Mouse (Mus musculus): ENCODE measurements around the gene Emx1. TPM values are rescaled to one million over a fixed set of nuclear protein-coding genes. Genes with fewer than 3 reads are reported as not detected.

Gene Emx1
- total RNA-seq, 2 experiments from 2014 or later: not detected

DNA sequence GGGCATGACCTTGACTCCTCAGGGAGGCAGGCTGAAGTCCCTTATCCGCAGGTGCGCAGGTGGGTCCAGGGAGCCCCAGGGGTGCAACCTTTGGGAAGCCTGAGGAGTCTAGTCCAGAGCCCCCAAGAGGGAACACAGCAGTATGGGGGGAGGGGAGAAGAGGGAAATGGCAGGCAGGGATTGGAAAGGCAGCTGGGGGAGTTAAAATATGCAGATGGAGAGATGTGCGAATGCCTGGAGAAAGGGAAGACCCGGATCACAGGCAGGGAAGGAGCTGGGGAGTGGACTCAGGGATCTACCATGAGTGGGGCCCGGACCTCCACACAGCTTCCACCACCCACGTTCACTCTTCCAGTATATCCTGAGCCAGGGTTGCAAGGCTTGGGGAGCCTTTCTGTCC lies 44.2 kb downstream of the Emx1 start:
- DNase-seq: no peak

DNA sequence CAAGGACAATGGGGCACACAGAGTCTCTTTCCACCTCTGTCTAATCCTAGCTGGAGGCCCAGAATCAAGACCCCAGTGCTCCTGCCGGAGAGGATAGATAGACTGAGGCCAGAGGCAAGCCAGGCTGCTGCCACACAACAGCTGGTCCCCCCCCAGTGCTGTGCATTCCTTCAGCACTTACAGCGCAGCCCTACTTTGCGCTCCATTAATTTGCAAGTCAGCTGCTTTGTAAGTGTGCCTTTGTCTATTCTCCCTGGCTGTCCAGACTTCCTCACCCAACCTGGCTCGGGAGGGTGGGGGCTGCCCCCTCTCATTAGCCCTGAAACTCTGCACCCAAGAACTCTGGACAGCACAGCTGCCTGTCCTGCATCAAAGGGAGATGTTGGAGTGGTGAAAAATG lies 44.8 kb downstream of the Emx1 start:
- no peak for DNase-seq

DNA sequence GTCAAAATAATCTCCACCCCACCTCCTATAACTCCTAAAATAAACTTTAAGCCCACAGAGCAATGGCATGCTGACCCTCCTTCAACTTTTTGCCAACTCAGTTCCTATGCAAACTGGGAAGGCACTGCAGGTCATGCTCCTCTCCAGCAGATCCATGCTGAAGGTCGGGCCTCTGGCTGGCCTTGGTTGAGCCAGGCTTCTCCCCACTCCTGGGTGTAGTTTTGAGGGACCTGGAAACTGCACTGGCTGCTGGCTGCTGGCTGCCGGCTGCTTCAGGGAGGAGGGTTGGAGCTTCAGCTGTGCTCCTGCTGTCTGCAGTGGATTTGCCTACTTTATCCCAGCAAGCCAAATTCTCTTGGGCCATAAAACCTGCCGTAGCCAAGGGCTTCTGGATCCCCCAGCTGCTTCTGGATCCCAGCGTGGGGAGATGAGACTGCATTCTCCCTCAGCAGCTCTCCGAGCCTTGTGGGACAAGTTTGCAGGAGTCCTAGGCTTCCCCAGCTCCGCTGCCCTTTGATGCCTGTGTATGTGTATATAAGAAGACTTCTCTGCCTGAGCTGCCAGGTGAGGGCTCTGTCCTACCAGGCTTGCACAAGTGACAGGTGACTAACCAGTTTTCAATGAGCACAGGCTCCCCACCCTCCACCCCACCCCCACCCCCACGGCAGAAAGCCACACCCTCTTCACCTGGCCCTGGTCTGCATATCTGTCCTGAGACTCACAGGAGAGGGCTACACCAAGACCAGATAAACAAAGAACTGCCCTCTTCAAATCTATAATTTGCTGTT lies 45.8 kb downstream of the Emx1 start:
- no peak for DNase-seq

DNA sequence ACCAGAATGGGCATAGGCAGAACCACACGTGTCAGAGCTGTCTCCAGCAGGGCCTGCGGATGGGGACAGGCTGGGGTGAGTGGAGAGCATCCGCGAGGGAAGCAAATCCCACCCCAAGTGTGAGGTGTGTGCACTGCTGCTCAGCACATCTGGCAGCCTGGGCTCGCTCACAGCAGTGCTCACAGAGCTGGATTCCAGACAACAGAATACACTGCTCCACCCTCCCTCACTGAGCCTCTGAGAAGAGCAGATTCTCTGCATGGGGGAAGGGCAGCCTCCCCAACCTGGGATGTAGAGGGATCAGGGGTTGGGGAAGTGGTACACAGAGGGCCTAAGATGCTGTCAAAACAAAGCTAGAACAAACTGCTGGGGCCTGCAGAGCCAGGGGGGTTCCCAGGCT lies 47.6 kb downstream of the Emx1 start:
- DNase-seq: no peak

DNA sequence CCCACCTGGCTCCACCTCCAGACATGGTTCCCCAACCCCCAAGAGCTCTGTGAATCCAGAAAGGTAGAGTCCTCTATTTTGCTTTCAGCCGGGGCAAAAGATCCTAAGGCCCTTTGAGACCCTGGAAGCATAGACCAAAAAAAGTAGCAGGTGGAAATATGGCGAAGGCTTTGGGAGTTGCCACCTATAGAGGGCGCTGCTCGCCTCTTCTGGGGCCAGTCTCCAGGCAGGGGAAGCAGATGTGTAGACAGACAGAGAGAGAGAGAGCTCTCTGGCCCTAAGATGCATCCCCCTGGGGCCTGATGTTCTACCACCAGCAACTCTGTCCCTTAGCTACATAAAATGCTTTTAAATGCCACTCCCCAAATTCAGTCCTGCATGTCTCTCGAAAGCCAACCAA lies 49.8 kb downstream of the Emx1 start:
- DNase-seq: peak; percentile 33

DNA sequence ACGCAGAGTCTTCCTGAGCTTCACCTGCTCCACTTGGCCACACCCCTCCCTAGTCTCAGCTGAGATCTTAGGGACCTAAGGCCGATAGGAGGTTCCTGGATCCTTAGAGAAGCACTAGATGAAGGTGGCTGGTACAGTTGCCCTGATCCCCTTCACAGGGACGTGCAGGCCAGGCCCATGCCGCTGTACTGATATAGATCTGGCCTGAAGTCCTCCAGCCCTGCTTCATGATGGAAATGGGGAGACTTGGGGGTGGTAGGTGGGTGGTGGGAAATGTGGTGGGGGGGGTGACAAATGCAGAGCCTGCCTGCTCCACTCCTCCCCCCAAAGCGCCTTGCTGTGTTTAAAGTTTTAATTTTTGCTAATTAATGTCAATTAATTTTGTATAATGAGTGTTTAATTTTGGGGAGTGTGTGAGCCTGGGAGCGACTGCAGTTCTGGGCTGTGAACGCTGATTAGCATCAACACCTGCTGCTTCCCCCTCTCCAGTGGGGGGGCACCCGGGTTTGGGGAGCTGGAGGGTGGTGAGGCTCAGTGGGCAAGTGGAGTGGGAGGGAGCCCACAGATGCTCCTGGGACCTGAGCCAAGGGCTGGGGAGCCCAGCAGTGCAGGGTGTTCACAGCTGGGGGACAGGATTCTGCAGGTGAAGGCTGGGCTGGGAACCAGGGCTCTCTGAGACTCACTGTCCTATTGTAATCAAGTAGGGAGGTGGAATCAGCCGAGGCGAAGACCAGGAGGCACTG lies 50.5 kb downstream of the Emx1 start:
- no peak for DNase-seq

DNA sequence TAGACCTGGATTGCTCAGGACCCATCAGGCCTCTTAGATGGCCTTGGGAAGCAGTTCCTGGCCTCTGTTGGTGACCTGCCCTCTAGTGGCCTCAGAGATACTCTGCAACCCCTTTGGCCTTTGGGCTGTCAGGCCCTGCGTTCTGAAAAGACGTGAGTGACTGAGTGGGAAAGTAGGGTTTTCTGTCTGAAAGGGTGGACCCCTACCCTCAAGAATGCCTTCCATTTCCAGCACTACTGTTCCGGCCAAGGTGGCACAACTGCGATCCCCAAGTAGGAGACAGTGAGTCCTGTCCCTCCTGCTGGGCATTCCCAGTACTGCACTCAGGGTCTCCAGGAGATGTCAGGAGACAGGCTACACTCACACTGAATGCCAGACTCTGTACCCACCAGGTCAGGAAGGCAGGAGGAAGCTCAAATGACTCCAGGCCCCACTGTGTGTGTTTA lies 51.8 kb downstream of the Emx1 start:
- DNase-seq: peak; percentile 83

DNA sequence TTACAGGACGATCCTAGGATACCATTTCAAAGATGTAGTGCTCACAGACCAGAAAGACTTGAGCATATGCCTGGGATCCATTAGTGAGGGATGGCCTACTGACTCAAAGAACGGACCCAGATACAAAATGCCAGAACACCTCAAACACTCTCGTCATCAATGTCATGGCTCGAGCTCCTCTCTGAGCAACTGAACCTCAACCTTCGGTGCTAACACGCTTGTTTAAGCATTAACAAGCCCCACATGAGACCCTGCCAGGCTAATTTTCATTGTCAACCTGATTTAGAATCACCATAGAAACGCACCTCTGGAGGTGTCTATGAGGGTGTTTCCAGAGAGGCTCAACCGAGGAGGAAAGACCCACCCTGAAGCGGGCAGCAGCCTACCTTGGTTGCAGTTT lies 62.6 kb downstream of the Emx1 start:
- no peak for DNase-seq

DNA sequence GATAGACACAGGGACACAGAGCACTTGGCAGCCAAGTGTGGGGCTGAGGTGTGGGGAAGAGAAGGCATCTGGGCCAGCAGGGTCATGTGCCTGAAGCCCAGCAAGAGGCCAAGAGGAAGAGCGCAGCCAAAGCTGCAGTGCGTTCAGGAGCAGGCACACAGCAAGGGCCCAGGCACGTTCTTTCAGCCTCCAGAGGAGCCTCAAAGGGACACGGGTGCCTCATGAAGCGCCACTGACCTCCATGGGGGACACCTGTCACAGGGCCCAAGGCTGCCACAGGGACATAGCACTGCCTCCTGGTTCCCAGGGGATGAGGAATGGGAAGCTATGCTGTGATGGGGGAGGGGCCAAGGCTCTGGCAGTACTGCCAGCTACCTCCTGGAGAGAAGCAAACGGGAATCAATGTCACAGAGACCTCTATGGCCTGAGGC lies 63.6 kb downstream of the Emx1 start:
- no peak for DNase-seq

DNA sequence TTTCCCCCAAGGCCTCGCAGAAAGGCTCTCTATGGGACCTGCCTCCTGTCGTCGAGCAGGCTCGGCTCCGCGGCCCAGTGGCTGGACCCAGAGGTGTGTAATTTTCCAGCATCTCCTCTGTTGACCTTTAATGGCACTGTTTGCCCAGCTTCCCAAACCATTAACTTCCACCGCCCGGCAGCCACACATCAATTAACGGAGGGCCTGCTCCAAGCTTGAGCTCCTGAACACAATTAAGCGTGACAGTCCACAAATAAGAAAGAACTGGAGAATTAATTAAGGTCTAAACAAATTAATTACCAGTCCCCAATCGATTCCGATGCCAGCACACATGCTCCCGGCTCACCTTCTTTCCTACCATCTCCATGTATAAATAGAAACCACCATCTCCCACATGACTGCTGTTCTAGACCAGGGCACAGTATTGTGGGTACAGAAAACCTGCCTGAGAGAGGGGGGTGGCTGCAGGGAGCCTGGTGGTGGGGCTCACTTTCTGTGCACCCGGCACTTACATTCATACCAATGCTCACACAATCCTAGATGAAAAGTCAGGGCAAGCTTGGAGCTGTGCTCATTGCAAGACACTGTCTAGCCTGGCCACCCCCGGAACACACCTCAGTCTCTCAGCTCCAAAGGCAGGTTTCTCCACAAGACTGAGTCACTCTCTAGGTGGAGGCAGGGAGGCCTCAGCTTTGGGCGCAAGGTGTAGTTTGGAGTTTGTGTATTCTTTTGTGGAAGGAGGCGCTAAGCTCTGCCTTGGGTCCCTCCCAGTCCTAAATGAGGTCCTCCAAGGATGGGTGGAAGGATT lies 65.2 kb downstream of the Emx1 start:
- no peak for DNase-seq

DNA sequence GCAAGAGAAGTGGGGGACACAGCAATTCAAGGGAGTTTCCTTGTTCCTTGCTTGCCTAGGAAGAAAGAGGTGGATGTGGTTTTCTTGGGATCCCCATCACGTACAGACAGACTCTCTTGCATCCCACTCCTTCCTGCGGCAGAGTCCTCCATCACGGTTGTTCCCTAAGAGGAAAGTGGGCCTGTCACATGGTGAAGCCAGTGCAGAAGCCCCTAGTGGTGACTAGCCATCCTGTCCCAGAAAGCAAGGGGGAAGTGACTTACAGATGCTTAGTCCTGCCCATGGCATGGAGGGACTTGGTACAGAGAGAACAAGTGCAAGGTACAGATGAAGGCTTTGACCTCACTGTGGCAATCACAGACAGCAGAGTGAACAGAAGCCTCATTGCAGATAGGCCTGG lies 66.0 kb downstream of the Emx1 start:
- DNase-seq: no peak

Other genes with a start within 250 kb of the Emx1 start
- gene Exoc6b, start 117.9 kb upstream of the Emx1 start, total RNA-seq (2021): 10 to 100 TPM; 16.2 to 18.4 TPM
- 10 to 100 TPM; 20.0 to 22.2 TPM for gene Spr, start 49.7 kb upstream of the Emx1 start, total RNA-seq (2021)
- 1 to 10 TPM; 2.8 to 5.1 TPM for gene Sfxn5, start 146.0 kb downstream of the Emx1 start, total RNA-seq (2021)
- 10 to 100 TPM; 36.9 to 42.1 TPM for gene Rab11fip5, start 187.2 kb downstream of the Emx1 start, total RNA-seq (2021)
- gene Noto, start 236.4 kb downstream of the Emx1 start, total RNA-seq (2021): not detected
- gene Smyd5, start 244.6 kb downstream of the Emx1 start, total RNA-seq (2021): 10 to 100 TPM; 12.2 to 13.7 TPM